Mouse (Mus musculus) heart, postnatal 10 days (tissue): ENCODE results near the gene Tbx5. TPM values are rescaled to one million over a fixed set of nuclear protein-coding genes. Genes with fewer than 3 reads are reported as not detected.
"Not testable (repeated sequence)": the region's sequence is repeated elsewhere in the genome, so short reads cannot be mapped to it uniquely, and the experiment has no call there.

Experiments
- DNase-seq, 2 experiments: peaks; one replicate each; pipeline ENCODE4 v3.0.0; 2021
- intact Hi-C: fragments of 180-260 bp; cut with DNase I; formaldehyde crosslinking; loops from one replicate; pipeline ENCODE4 v1.15.1; 2025
- total RNA-seq, 2 experiments: library from RNA; stranded (reverse); gene quantifications; 2 replicates each; pipeline ENCODE4 v1.2.3; 2021

Gene Tbx5
- total RNA-seq, 2 experiments from 2014 or later: 28.0 to 32.2 TPM

GRCm38 (mm10) chr5:119840404-119840803, 7.9 kb downstream of the Tbx5 start:
- intact Hi-C loops: no loop called here
- no peak for DNase-seq

GRCm38 (mm10) chr5:119841634-119842420, 9.4 kb downstream of the Tbx5 start:
- intact Hi-C loops: no loop called here
- no peak for DNase-seq

GRCm38 (mm10) chr5:119842701-119843393, 10.4 kb downstream of the Tbx5 start:
- intact Hi-C loops: no loop called here
- no peak for DNase-seq

- DNase-seq: no peak
- intact Hi-C loops: no loop called here
Observed at GRCm38 (mm10) chr5:119843394-119843777, 10.9 kb downstream of the Tbx5 start.

- DNase-seq: no peak
- intact Hi-C loops: no loop called here
Observed at GRCm38 (mm10) chr5:119844366-119844765, 11.9 kb downstream of the Tbx5 start.

- intact Hi-C loops: no loop called here
- DNase-seq: peak; percentile 62 to 65
Observed at GRCm38 (mm10) chr5:119844994-119845393, 12.5 kb downstream of the Tbx5 start.

- intact Hi-C loops: no loop called here
- peak in 1 of 2 experiments; percentile 32 for DNase-seq
Observed at GRCm38 (mm10) chr5:119857052-119857451, 24.6 kb downstream of the Tbx5 start.

GRCm38 (mm10) chr5:119861301-119861700, 28.8 kb downstream of the Tbx5 start:
- intact Hi-C loops: no loop called here
- peak; percentile 57 to 60 for DNase-seq

GRCm38 (mm10) chr5:119862431-119862830, 30.0 kb downstream of the Tbx5 start:
- intact Hi-C loops: no loop called here
- DNase-seq: peak; percentile 41 to 46

GRCm38 (mm10) chr5:119866277-119867235, 34.1 kb downstream of the Tbx5 start:
- intact Hi-C loops: no loop called here
- no peak for DNase-seq

GRCm38 (mm10) chr5:119867986-119868385, 35.5 kb downstream of the Tbx5 start:
- no peak for DNase-seq
- intact Hi-C loops: no loop called here

GRCm38 (mm10) chr5:119875421-119875820, 43.0 kb downstream of the Tbx5 start:
- intact Hi-C loops: no loop called here
- DNase-seq: peak; percentile 40 to 51

- peak; percentile 84 to 85 for DNase-seq
- intact Hi-C loops: no loop called here
Observed at GRCm38 (mm10) chr5:119877185-119877584, 44.7 kb downstream of the Tbx5 start.

- intact Hi-C loops: no loop called here
- DNase-seq: no peak
Observed at GRCm38 (mm10) chr5:119885595-119885994, 53.1 kb downstream of the Tbx5 start.

- intact Hi-C loops: no loop called here
- no peak for DNase-seq
Observed at GRCm38 (mm10) chr5:119887381-119887780, 54.9 kb downstream of the Tbx5 start.

- DNase-seq: no peak
- intact Hi-C loops: no loop called here
Observed at GRCm38 (mm10) chr5:119891960-119892359, 59.5 kb downstream of the Tbx5 start.

GRCm38 (mm10) chr5:119893060-119893459, 60.6 kb downstream of the Tbx5 start:
- no peak for DNase-seq
- intact Hi-C loops: no loop called here

- DNase-seq: no peak
- intact Hi-C loops: no loop called here
Observed at GRCm38 (mm10) chr5:119896605-119897004, 64.1 kb downstream of the Tbx5 start.

- peak; percentile 58 to 65 for DNase-seq
- intact Hi-C loops: no loop called here
Observed at GRCm38 (mm10) chr5:119916551-119917171, 84.2 kb downstream of the Tbx5 start.

GRCm38 (mm10) chr5:119918381-119918780, 85.9 kb downstream of the Tbx5 start:
- intact Hi-C loops, DNase-seq: not testable (repeated sequence)
